Mouse (Mus musculus) hindbrain, embryonic 12.5 days (tissue): ENCODE measurements at regions not wholly inside any gene's neighbourhood (a gene's known extent, or its start where the extent isn't known, plus 50 kb on each side); places are given as distances from the start of the nearest gene placed in this dataset.

Source experiments
- ATAC-seq: fragments of 200-750 bp; cut with Nextera tagmentation; 2 replicates; pipeline ENCODE4 v1.8.0; 2017; ENCODE audit warnings: moderate TSS enrichment; ENCODE audit not compliant: low FRiP score
- H3K27ac ChIP-seq: fragments of 300-500 bp; sonication (generic); 2 replicates; pipeline ENCODE4 v1.5.1; 2016; ENCODE audit warnings: mild to moderate bottlenecking
- H3K27me3 ChIP-seq: fragments of 300-500 bp; sonication (generic); 2 replicates; pipeline ENCODE4 v1.6.1; 2016; ENCODE audit warnings: mild to moderate bottlenecking
- H3K36me3 ChIP-seq: fragments of 300-500 bp; sonication (generic); 2 replicates; pipeline ENCODE4 v1.6.1; 2016; ENCODE audit warnings: mild to moderate bottlenecking
- H3K4me1 ChIP-seq: fragments of 300-500 bp; sonication (generic); 2 replicates; pipeline ENCODE4 v1.6.1; 2016
- H3K4me2 ChIP-seq: fragments of 300-500 bp; sonication (generic); replicated peaks from 2 replicates; pipeline ENCODE4 v1.6.1; 2016; ENCODE audit warnings: mild to moderate bottlenecking
- H3K4me3 ChIP-seq: fragments of 300-500 bp; sonication (generic); 2 replicates; pipeline ENCODE4 v1.5.1; 2016; ENCODE audit warnings: mild to moderate bottlenecking
- H3K9ac ChIP-seq: fragments of 300-500 bp; sonication (generic); 2 replicates; pipeline ENCODE4 v1.6.1; 2016; ENCODE audit warnings: mild to moderate bottlenecking, moderate library complexity
- H3K9me3 ChIP-seq: fragments of 300-500 bp; sonication (generic); replicated peaks from 2 replicates; pipeline ENCODE4 v1.6.1; 2016; ENCODE audit warnings: mild to moderate bottlenecking
- WGBS: fragments of 180-500 bp; shearing (Covaris S2); methylation state at CpG from one replicate; pipeline ENCODE4 v1.1.7; 2016; 5-methylcytosine and 5-hydroxymethylcytosine counted together

DNA sequence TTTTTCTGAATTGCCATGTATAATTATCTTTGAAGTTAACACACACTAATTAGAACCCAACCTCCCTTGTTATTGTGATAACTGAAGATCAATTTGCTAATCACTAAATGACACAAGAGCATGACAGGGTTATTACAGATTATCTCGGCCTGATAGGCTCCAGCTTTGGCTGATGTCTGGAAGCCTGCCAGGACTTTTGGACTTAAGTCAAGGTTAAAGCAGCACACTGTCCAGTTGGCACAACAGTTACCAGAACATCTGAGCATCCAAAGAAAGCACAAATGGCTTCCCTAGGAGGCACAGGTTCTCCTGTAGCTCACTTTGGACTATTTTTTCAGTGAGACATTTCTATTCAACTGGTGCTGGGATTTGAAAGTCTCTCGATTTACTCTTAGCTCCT is 475.0 kb upstream of the A730009L09Rik start:
- Histone ChIP-seq H3K9ac (no peak overlapping the region), H3K4me1 (no peaks in the 10 kb centered on the region), H3K27ac (no peak overlapping the region), H3K27me3 (no peaks in the 10 kb centered on the region), H3K4me3 (no peak overlapping the region), H3K4me2 (no peak overlapping the region), H3K9me3 (no peaks in the 10 kb centered on the region), H3K36me3 (no peaks in the 10 kb centered on the region)
- no peak for ATAC-seq
- 85% methylated on average over 2 of the region's 2 CpGs for WGBS

DNA sequence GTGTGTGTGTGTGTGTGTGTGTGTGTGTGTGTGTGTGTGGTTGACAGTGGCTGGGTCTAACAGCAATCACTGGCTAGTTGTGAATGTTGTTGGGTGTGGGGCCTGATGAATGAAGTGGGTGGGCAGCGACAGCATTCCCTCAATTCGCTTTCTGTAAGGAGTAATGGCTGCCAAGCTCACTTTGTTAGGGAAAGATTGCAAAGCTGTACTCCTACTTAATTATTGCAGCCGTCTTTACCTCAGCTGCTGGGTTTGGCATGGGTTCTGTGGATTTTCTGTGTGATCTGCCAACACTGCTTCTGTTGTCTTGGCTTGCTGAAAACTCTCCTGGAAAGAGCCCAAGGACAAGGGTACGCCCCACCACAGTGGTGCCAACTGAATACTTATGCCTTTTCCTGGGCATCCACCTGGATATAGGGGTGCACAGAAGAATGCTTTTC is 472.9 kb upstream of the A730009L09Rik start:
- no peaks in the 10 kb centered on the region for H3K4me1 ChIP-seq
- H3K27me3 ChIP-seq: no peaks in the 10 kb centered on the region
- ATAC-seq: peak; percentile 32; the same call in 1 of the 2 replicates
- H3K27ac ChIP-seq: no peak overlapping the region
- no peaks in the 10 kb centered on the region for H3K36me3 ChIP-seq
- H3K9me3 ChIP-seq: no peaks in the 10 kb centered on the region
- no peak overlapping the region for H3K9ac ChIP-seq
- no peak overlapping the region for H3K4me3 ChIP-seq
- no peak overlapping the region for H3K4me2 ChIP-seq
- 82% methylated on average over 4 of the region's 4 CpGs for WGBS

DNA sequence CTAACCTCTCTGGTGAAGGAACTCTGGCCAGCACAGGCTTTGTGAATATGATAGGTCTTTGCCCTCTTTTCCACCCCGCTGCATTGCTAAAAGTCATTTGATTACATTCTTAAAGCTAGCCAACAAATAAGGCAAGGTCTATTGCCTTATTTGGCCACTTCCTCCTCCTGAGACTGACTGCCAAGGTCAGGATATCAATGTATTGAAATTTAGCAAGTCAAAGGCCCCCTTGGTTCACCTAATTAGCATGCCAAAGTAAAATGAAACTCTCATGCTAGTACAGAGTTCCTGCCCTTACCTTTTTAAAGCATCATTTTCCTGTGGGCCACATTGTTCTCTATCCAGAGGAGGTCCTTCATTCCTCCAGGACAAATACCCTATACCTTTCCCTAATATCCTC is 469.6 kb upstream of the A730009L09Rik start:
- Histone ChIP-seq H3K27me3 (no peaks in the 10 kb centered on the region), H3K27ac (no peak overlapping the region), H3K9ac (no peak overlapping the region), H3K36me3 (no peaks in the 10 kb centered on the region), H3K4me1 (no peaks in the 10 kb centered on the region), H3K9me3 (no peaks in the 10 kb centered on the region), H3K4me2 (no peak overlapping the region), H3K4me3 (no peak overlapping the region)
- ATAC-seq: no peak
- 75% methylated on average over 1 of the region's 1 CpGs for WGBS
